Mouse (Mus musculus): Measurements from ENCODE around the gene Lypd6b.

DNA sequence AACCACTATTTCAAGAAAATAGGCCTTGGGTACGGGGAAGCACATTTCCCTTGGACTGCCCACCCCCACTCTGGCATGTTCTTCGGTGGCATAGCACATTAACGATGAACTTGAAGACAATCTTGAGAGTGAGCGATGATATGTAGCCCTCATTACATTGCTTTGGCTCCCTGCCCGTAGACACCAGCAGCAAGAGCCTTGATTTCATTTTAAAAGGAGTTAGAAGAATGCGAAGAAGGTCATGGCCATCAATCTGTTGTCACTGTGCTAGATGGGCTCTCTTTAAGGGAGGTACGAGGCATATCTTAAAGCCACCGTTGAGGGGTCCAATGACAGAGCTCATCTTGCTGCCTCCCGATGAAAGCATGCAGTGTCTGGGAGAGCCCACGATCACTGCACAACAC is 68.7 kb downstream of the Lypd6b start:
- TF ChIP-seq POLR2A (IDR thresholded peaks at IDR 0.05; ENCODE audit: borderline replicate concordance, extremely low read depth, insufficient read depth, insufficient read length, poor library complexity, severe bottlenecking), result no peak
- no peak for TF ChIP-seq CTCF (IDR thresholded peaks at IDR 0.05; ENCODE audit: borderline replicate concordance, extremely low read depth, insufficient read depth, insufficient read length)
